Mouse (Mus musculus): ENCODE measurements around the gene Pex5. TPM values are rescaled to one million over a fixed set of nuclear protein-coding genes. Genes with fewer than 3 reads are reported as not detected.
"Not testable (repeated sequence)": the region's sequence is repeated elsewhere in the genome, so short reads cannot be mapped to it uniquely, and the experiment has no call there.

Pex5 gene
- polyA plus RNA-seq, 1 experiment from 2014 or later, result 25.4 TPM

GRCm38 (mm10) chr6:124399738-124400137 is 15.1 kb downstream of the Pex5 start:
- H3K9me3 ChIP-seq (replicated peaks), result no peaks in the 10 kb centered on the region
- ATAC-seq (ENCODE audit: insufficient number of reproducible peaks, low FRiP score), result no peak
- H3K4me3 ChIP-seq, result no peak overlapping the region
- no peak overlapping the region for H3K9ac ChIP-seq
- H3K4me1 ChIP-seq (replicated peaks), result 0 out of 2 replicates have a peak, but pooled peaks cover 3% of the 10 kb centered on the region
- H3K4me2 ChIP-seq, result no peak overlapping the region
- WGBS, result 84% methylated on average over 6 of the region's 6 CpGs
- H3K27ac ChIP-seq (ENCODE audit: poor library complexity, severe bottlenecking), result no peak overlapping the region
- H3K27me3 ChIP-seq (replicated peaks), result no peaks in the 10 kb centered on the region
- H3K36me3 ChIP-seq, result peaks cover 84% of the 10 kb centered on the region

- ATAC-seq (ENCODE audit: insufficient number of reproducible peaks, low FRiP score), result not testable (repeated sequence)
- H3K36me3 ChIP-seq, result peaks cover 41% of the 10 kb centered on the region
- WGBS, result 87% methylated on average over 3 of the region's 3 CpGs
These were observed 19.9 kb downstream of the Pex5 start for GRCm38 (mm10) chr6:124394991-124395390.

GRCm38 (mm10) chr6:124380142-124380541 is 34.7 kb downstream of the Pex5 start:
- no peak overlapping the region for H3K4me3 ChIP-seq
- 45% methylated on average over 5 of the region's 5 CpGs for WGBS
- no peaks in the 10 kb centered on the region for H3K27me3 ChIP-seq (replicated peaks)
- no peak overlapping the region for H3K4me2 ChIP-seq
- no peaks in the 10 kb centered on the region for H3K36me3 ChIP-seq
- H3K9ac ChIP-seq, result no peak overlapping the region
- H3K27ac ChIP-seq (ENCODE audit: poor library complexity, severe bottlenecking), result no peak overlapping the region
- H3K9me3 ChIP-seq (replicated peaks), result no peaks in the 10 kb centered on the region
- H3K4me1 ChIP-seq (replicated peaks), result no peaks in the 10 kb centered on the region
- no peak for ATAC-seq (ENCODE audit: insufficient number of reproducible peaks, low FRiP score)

More at GRCm38 (mm10) chr6:124394991-124395390, 19.9 kb downstream of the Pex5 start:
- H3K4me3 ChIP-seq; H3K27ac ChIP-seq (ENCODE audit: poor library complexity, severe bottlenecking); H3K9me3 ChIP-seq (replicated peaks); H3K4me1 ChIP-seq (replicated peaks); H3K9ac ChIP-seq; H3K4me2 ChIP-seq; H3K27me3 ChIP-seq (replicated peaks): not testable (repeated sequence)

GRCm38 (mm10) chr6:124379331-124379730 is 35.5 kb downstream of the Pex5 start:
- no peak for ATAC-seq (ENCODE audit: insufficient number of reproducible peaks, low FRiP score)
- Histone ChIP-seq H3K9me3 (replicated peaks) (no peaks in the 10 kb centered on the region), H3K27me3 (replicated peaks) (no peaks in the 10 kb centered on the region), H3K4me1 (replicated peaks) (no peaks in the 10 kb centered on the region), H3K9ac (no peak overlapping the region), H3K27ac (ENCODE audit: poor library complexity, severe bottlenecking) (no peak overlapping the region), H3K4me3 (no peak overlapping the region), H3K4me2 (no peak overlapping the region), H3K36me3 (no peaks in the 10 kb centered on the region)
- WGBS, result 27% methylated on average over 10 of the region's 10 CpGs

DNA sequence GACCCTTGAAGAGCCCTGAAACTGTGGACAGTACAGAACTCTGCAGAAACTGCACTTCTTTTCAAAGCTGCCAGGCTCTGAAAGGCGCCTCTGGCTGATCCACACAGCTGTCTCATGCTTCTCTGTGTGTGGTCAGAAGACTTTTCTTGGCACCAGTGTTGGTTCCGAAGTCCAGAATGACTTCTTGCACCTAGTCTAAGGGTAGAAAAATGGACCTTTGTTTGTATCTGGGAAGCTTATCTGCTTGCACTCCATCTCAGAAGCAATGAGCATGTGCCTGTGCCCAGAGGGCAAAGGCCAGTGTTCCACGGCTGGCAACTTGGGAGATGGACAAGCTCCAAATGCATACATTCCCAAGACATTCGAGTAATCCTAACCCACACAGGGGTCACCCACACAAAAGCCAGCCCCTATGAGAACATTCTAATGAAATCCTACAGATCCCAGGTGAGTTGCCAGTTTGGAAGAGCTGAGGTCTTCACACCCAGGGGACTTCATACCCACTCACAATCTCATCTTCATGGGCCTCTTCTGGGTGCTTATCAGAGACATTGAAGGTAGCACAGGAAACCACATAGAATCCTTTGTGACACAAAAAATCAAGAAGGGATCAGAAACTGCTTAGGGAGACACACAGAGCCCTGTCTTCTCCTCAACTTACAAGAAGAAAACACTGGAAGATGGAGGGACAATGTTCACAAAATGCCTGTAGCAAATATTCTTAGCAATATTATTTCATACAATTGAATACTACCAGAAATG is 37.2 kb downstream of the Pex5 start:
- no peak overlapping the region for H3K4me3 ChIP-seq
- no peak overlapping the region for H3K9ac ChIP-seq
- 46% methylated on average over 4 of the region's 4 CpGs for WGBS
- ATAC-seq (ENCODE audit: insufficient number of reproducible peaks, low FRiP score), result no peak
- H3K27me3 ChIP-seq (replicated peaks), result no peaks in the 10 kb centered on the region
- no peak overlapping the region for H3K4me2 ChIP-seq
- no peaks in the 10 kb centered on the region for H3K36me3 ChIP-seq
- no peaks in the 10 kb centered on the region for H3K9me3 ChIP-seq (replicated peaks)
- H3K27ac ChIP-seq (ENCODE audit: poor library complexity, severe bottlenecking), result no peak overlapping the region
- H3K4me1 ChIP-seq (replicated peaks), result no peaks in the 10 kb centered on the region

DNA sequence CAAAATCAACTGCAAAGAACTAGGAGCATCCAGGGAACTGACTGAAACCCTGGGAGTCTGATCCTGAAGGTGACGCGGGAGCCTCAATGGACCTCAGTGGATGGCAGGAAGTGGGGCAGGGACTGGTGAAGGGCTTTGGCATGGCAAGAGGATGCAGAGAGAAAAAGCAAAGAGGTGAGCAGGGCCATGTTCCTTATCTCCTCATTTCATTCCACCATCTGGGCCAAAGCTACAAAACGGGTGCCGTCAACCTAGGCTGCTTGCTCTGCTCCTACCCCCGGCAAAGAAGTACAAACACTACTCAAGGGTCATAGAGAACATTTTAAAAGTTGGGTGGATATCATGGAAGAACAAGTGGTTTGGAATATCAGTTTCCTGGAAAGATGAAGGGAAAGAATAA is 38.6 kb downstream of the Pex5 start:
- Histone ChIP-seq H3K9me3 (replicated peaks) (no peaks in the 10 kb centered on the region), H3K9ac (no peak overlapping the region), H3K4me3 (no peak overlapping the region), H3K4me2 (no peak overlapping the region), H3K27me3 (replicated peaks) (no peaks in the 10 kb centered on the region), H3K4me1 (replicated peaks) (no peaks in the 10 kb centered on the region), H3K36me3 (no peaks in the 10 kb centered on the region), H3K27ac (ENCODE audit: poor library complexity, severe bottlenecking) (no peak overlapping the region)
- no peak for ATAC-seq (ENCODE audit: insufficient number of reproducible peaks, low FRiP score)
- 72% methylated on average over 5 of the region's 5 CpGs for WGBS

DNA sequence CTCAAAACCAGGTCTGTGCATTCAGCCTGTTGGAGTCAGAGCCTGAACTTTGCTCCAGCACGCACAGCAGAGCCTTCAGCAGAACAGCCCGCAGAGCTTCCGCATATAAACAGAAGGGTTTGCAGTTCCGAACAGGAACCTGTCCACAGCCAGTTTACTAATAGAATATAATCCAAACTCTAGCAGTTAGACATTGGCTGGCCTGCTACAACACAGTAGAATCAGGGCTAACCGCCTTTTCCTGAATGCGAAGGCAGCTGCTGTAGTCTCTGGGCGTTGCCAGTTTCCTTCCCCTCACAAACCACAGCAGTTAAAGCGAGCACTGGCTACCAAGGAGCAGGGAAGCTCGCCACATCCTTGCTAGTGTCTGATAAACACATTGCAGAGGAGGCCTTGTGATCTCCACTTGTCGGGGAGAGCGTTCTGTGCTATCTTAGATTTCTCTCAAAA is 39.4 kb downstream of the Pex5 start:
- Histone ChIP-seq H3K4me2 (no peak overlapping the region), H3K4me1 (replicated peaks) (no peaks in the 10 kb centered on the region), H3K27ac (ENCODE audit: poor library complexity, severe bottlenecking) (no peak overlapping the region), H3K36me3 (no peaks in the 10 kb centered on the region), H3K4me3 (no peak overlapping the region), H3K9me3 (replicated peaks) (no peaks in the 10 kb centered on the region), H3K27me3 (replicated peaks) (no peaks in the 10 kb centered on the region), H3K9ac (no peak overlapping the region)
- WGBS, result 58% methylated on average over 11 of the region's 11 CpGs
- ATAC-seq (ENCODE audit: insufficient number of reproducible peaks, low FRiP score), result no peak

DNA sequence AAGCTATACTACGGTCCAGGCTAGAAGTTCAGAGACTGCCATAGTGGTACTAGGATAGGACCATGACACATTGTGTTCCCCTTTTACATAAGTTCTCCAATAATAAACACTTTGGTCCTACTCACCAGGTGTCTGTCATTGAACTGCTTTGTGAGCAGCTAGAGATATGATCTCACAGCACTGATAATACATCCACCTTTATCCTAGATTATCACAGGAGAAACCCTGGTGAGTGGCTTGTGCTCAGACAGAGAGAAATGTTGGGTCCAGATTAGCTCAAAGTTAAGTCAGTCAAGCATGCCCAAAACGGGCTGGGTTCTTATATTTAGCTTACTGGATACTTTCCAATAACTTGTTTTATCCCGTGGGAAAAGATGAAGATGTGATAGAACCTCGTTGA is 40.2 kb downstream of the Pex5 start:
- Histone ChIP-seq H3K27me3 (replicated peaks) (no peaks in the 10 kb centered on the region), H3K9me3 (replicated peaks) (no peaks in the 10 kb centered on the region), H3K4me2 (no peak overlapping the region), H3K27ac (ENCODE audit: poor library complexity, severe bottlenecking) (no peak overlapping the region), H3K36me3 (no peaks in the 10 kb centered on the region), H3K4me3 (no peak overlapping the region), H3K9ac (no peak overlapping the region), H3K4me1 (replicated peaks) (no peaks in the 10 kb centered on the region)
- no peak for ATAC-seq (ENCODE audit: insufficient number of reproducible peaks, low FRiP score)
- 76% methylated on average over 4 of the region's 4 CpGs for WGBS

- H3K4me2 ChIP-seq, result no peak overlapping the region
- no peak overlapping the region for H3K9ac ChIP-seq
- H3K27me3 ChIP-seq (replicated peaks), result no peaks in the 10 kb centered on the region
- H3K27ac ChIP-seq (ENCODE audit: poor library complexity, severe bottlenecking), result no peak overlapping the region
- H3K36me3 ChIP-seq, result no peaks in the 10 kb centered on the region
- H3K9me3 ChIP-seq (replicated peaks), result no peaks in the 10 kb centered on the region
- ATAC-seq (ENCODE audit: insufficient number of reproducible peaks, low FRiP score), result no peak
- 84% methylated on average over 6 of the region's 6 CpGs for WGBS
- no peaks in the 10 kb centered on the region for H3K4me1 ChIP-seq (replicated peaks)
- H3K4me3 ChIP-seq, result no peak overlapping the region
These were observed 41.2 kb downstream of the Pex5 start for GRCm38 (mm10) chr6:124373584-124374206.

GRCm38 (mm10) chr6:124364328-124364727 is 50.5 kb downstream of the Pex5 start:
- H3K9me3 ChIP-seq (replicated peaks), result no peaks in the 10 kb centered on the region
- no peaks in the 10 kb centered on the region for H3K27me3 ChIP-seq (replicated peaks)
- 52% methylated on average over 5 of the region's 5 CpGs for WGBS
- no peak overlapping the region for H3K9ac ChIP-seq
- no peak overlapping the region for H3K27ac ChIP-seq (ENCODE audit: poor library complexity, severe bottlenecking)
- no peak overlapping the region for H3K4me3 ChIP-seq
- ATAC-seq (ENCODE audit: insufficient number of reproducible peaks, low FRiP score), result no peak
- H3K4me2 ChIP-seq, result no peak overlapping the region
- H3K4me1 ChIP-seq (replicated peaks), result no peaks in the 10 kb centered on the region
- H3K36me3 ChIP-seq, result no peaks in the 10 kb centered on the region

- ATAC-seq (ENCODE audit: insufficient number of reproducible peaks, low FRiP score), result no peak
- no peaks in the 10 kb centered on the region for H3K4me1 ChIP-seq (replicated peaks)
- 44% methylated on average over 6 of the region's 6 CpGs for WGBS
These were observed 54.3 kb downstream of the Pex5 start for GRCm38 (mm10) chr6:124360549-124360948.

More at GRCm38 (mm10) chr6:124360549-124360948, 54.3 kb downstream of the Pex5 start:
- no peaks in the 10 kb centered on the region for H3K27me3 ChIP-seq (replicated peaks)
- H3K36me3 ChIP-seq, result no peaks in the 10 kb centered on the region
- no peak overlapping the region for H3K4me2 ChIP-seq
- H3K27ac ChIP-seq (ENCODE audit: poor library complexity, severe bottlenecking), result no peak overlapping the region
- H3K9ac ChIP-seq, result no peak overlapping the region
- no peaks in the 10 kb centered on the region for H3K9me3 ChIP-seq (replicated peaks)
- no peak overlapping the region for H3K4me3 ChIP-seq

Data from heart, embryonic 12.5 days (tissue).